Mouse (Mus musculus) frontal cortex, adult (tissue): Measurements from ENCODE around the gene Sec14l2.
A peak's percentile ranks its signal among the peaks of the same experiment; 100 is the strongest.

Experiments used
- ATAC-seq: cut with Nextera tagmentation; 2 replicates; pipeline ENCODE4 v1.9.2; 2017; ENCODE audit warnings: mild to moderate bottlenecking, moderate library complexity, mixed read lengths; ENCODE audit not compliant: low TSS enrichment

The Sec14l2 gene

GRCm38 (mm10) chr11:4122742-4123579, at the start of gene Sec14l2:
Gene Sec14l2, minus strand, starts transcription at chr11:4123415.
- no peak for ATAC-seq

GRCm38 (mm10) chr11:4166467-4167090, 43.4 kb upstream of the Sec14l2 start:
- ATAC-seq: no peak

GRCm38 (mm10) chr11:4164701-4165100, 41.5 kb upstream of the Sec14l2 start:
- no peak for ATAC-seq

- no peak for ATAC-seq
Measured at GRCm38 (mm10) chr11:4160758-4161480, 37.7 kb upstream of the Sec14l2 start.

- ATAC-seq: peak; percentile 94
Measured at GRCm38 (mm10) chr11:4159808-4160708, 36.8 kb upstream of the Sec14l2 start, which contains the start of the genes Ccdc157 and Sf3a1. Gene Ccdc157, minus strand, starts transcription at chr11:4160293. Gene Sf3a1, plus strand, starts transcription at chr11:4160350.

- ATAC-seq: no peak
Measured at GRCm38 (mm10) chr11:4158676-4159075, 35.5 kb upstream of the Sec14l2 start.

- ATAC-seq: no peak
Measured at GRCm38 (mm10) chr11:4155641-4156040, 32.4 kb upstream of the Sec14l2 start.

- no peak for ATAC-seq
Measured at GRCm38 (mm10) chr11:4153694-4154093, 30.5 kb upstream of the Sec14l2 start.

GRCm38 (mm10) chr11:4149886-4150285, 26.7 kb upstream of the Sec14l2 start:
- ATAC-seq: no peak

- no peak for ATAC-seq
Measured at GRCm38 (mm10) chr11:4148536-4149156, 25.4 kb upstream of the Sec14l2 start.

GRCm38 (mm10) chr11:4148120-4148519, 24.9 kb upstream of the Sec14l2 start:
- ATAC-seq: no peak

GRCm38 (mm10) chr11:4147098-4147497, 23.9 kb upstream of the Sec14l2 start:
- no peak for ATAC-seq

GRCm38 (mm10) chr11:4146381-4146780, 23.2 kb upstream of the Sec14l2 start:
- no peak for ATAC-seq

GRCm38 (mm10) chr11:4143281-4144062, 20.3 kb upstream of the Sec14l2 start:
- ATAC-seq: no peak

GRCm38 (mm10) chr11:4142352-4142751, 19.1 kb upstream of the Sec14l2 start:
- ATAC-seq: no peak

- ATAC-seq: no peak
Measured at GRCm38 (mm10) chr11:4141505-4141904, 18.3 kb upstream of the Sec14l2 start.

- ATAC-seq: no peak
Measured at GRCm38 (mm10) chr11:4138964-4139363, 15.7 kb upstream of the Sec14l2 start.

GRCm38 (mm10) chr11:4134986-4135935, 12.0 kb upstream of the Sec14l2 start, which contains the start of gene Rnf215:
Gene Rnf215, plus strand, starts transcription at chr11:4135202.
- ATAC-seq: peak; percentile 84

- no peak for ATAC-seq
Measured at GRCm38 (mm10) chr11:4134400-4134799, 11.2 kb upstream of the Sec14l2 start.
